Mouse (Mus musculus) heart, adult 2 months (tissue): ENCODE results near the gene Fgfr2. TPM values are rescaled to one million over a fixed set of nuclear protein-coding genes. Genes with fewer than 3 reads are reported as not detected.

Experiments used
- DNase-seq, 2 experiments: peaks; one replicate each; pipeline ENCODE4 v3.0.0; 2021
- H3K27ac ChIP-seq: fragments of 200-600 bp; 2 replicates; pipeline ENCODE4 v1.8.1; 2022
- H3K27me3 ChIP-seq: fragments of 200-500 bp; 2 replicates; pipeline ENCODE4 v1.6.1; 2012; ENCODE audit warnings: mild to moderate bottlenecking, low read length, inconsistent platforms, mixed read lengths; ENCODE audit not compliant: control insufficient read depth, insufficient read depth
- H3K36me3 ChIP-seq: fragments of 200-500 bp; 2 replicates; pipeline ENCODE4 v1.6.1; 2012; ENCODE audit warnings: low read length, inconsistent platforms; ENCODE audit not compliant: control insufficient read depth, insufficient read depth
- H3K4me1 ChIP-seq: fragments of 200-500 bp; 2 replicates; pipeline ENCODE4 v1.6.1; 2011; ENCODE audit warnings: low read length; ENCODE audit not compliant: control insufficient read depth, insufficient read depth
- H3K4me3 ChIP-seq: fragments of 200-600 bp; 2 replicates; pipeline ENCODE4 v1.8.1; 2022
- H3K79me2 ChIP-seq: fragments of 200-500 bp; replicated peaks from 2 replicates; pipeline ENCODE4 v1.6.1; 2012; ENCODE audit warnings: mild to moderate bottlenecking, inconsistent platforms, low read length, moderate library complexity, mixed read lengths; ENCODE audit not compliant: control insufficient read depth, insufficient read depth
- H3K9ac ChIP-seq: fragments of 200-500 bp; 2 replicates; pipeline ENCODE4 v1.6.1; 2012; ENCODE audit warnings: low read depth, mild to moderate bottlenecking, control low read depth, inconsistent platforms, low read length, mixed read lengths
- CTCF ChIP-seq: fragments of 200-600 bp; IDR thresholded peaks from 2 replicates; pipeline ENCODE4 v1.8.1; 2022; ENCODE audit warnings: antibody characterized with exemption, mild to moderate bottlenecking, moderate library complexity
- EP300 ChIP-seq: fragments of 200-500 bp; IDR thresholded peaks from 2 replicates; pipeline ENCODE4 v1.6.1; 2011; ENCODE audit warnings: low read depth, low read length, control low read depth; ENCODE audit not compliant: insufficient read depth
- POLR2A ChIP-seq: fragments of 200-500 bp; IDR thresholded peaks from 2 replicates; pipeline ENCODE4 v1.6.1; 2011; ENCODE audit warnings: mild to moderate bottlenecking, low read depth, low read length, control low read depth; ENCODE audit not compliant: insufficient read depth
- whole genome bisulfite sequencing: fragments of 180-500 bp; shearing (Covaris S2); methylation state at CpG from one replicate; pipeline ENCODE4 v1.1.7; 2018; 5-methylcytosine and 5-hydroxymethylcytosine counted together
- intact Hi-C: fragments of 180-260 bp; cut with DNase I; formaldehyde crosslinking; loops from one replicate; pipeline ENCODE4 v1.15.1; 2025
- polyA plus RNA-seq: library from polyadenylated mRNA; depleted of rRNA; stranded (reverse); fragments of >200 nt; gene quantifications from 2 replicates; pipeline ENCODE4 v1.2.3, GENCODE M21; 2012
- total RNA-seq, 2 experiments: library from RNA; stranded (reverse); gene quantifications; 2 replicates each; pipeline ENCODE4 v1.2.3; 2021

Fgfr2 gene
- total and polyA plus RNA-seq, 3 experiments = 1.1 to 2.0 (median 1.3) TPM

GRCm38 (mm10) chr7:130803251-130803825 is 2319.8 kb downstream of the Fgfr2 start:
- Histone ChIP-seq H3K36me3 (no peaks in the 10 kb centered on the region), H3K4me3 (no peak overlapping the region), H3K27ac (no peak overlapping the region), H3K9ac (no peak overlapping the region), H3K27me3 (no peaks in the 10 kb centered on the region), H3K4me1 (no peaks in the 10 kb centered on the region), H3K79me2 (no peaks in the 10 kb centered on the region)
- intact Hi-C loops = no loop called here
- no peak for TF ChIP-seq POLR2A
- no peak for TF ChIP-seq EP300
- DNase-seq = no peak
- 90% methylated on average over 8 of the region's 8 CpGs for WGBS

- Histone ChIP-seq H3K36me3 (no peaks in the 10 kb centered on the region), H3K4me3 (no peak overlapping the region), H3K79me2 (no peaks in the 10 kb centered on the region), H3K27me3 (no peaks in the 10 kb centered on the region), H3K27ac (no peak overlapping the region), H3K4me1 (no peaks in the 10 kb centered on the region), H3K9ac (no peak overlapping the region)
- intact Hi-C loops = no loop called here
- DNase-seq = no peak
- WGBS = 86% methylated on average over 4 of the region's 4 CpGs
- TF ChIP-seq EP300 (no peak), CTCF (no peak), POLR2A (no peak)
Measured at GRCm38 (mm10) chr7:130801811-130802210, 2321.3 kb downstream of the Fgfr2 start.

GRCm38 (mm10) chr7:130800681-130801080 is 2322.5 kb downstream of the Fgfr2 start:
- Histone ChIP-seq H3K27ac (no peak overlapping the region), H3K9ac (no peak overlapping the region), H3K27me3 (no peaks in the 10 kb centered on the region), H3K36me3 (no peaks in the 10 kb centered on the region), H3K79me2 (no peaks in the 10 kb centered on the region), H3K4me3 (no peak overlapping the region), H3K4me1 (no peaks in the 10 kb centered on the region)
- intact Hi-C loops = no loop called here
- 70% methylated on average over 4 of the region's 4 CpGs for WGBS
- DNase-seq = no peak
- TF ChIP-seq POLR2A = no peak
- TF ChIP-seq EP300 = no peak
- TF ChIP-seq CTCF = no peak

- Histone ChIP-seq H3K4me1 (no peaks in the 10 kb centered on the region), H3K36me3 (no peaks in the 10 kb centered on the region), H3K27ac (no peak overlapping the region), H3K27me3 (no peaks in the 10 kb centered on the region), H3K79me2 (no peaks in the 10 kb centered on the region), H3K4me3 (no peak overlapping the region), H3K9ac (no peak overlapping the region)
- DNase-seq = no peak
- no peak for TF ChIP-seq POLR2A
- no peak for TF ChIP-seq CTCF
- no peak for TF ChIP-seq EP300
- intact Hi-C loops = no loop called here
- WGBS = 81% methylated on average over 10 of the region's 10 CpGs
Measured at GRCm38 (mm10) chr7:130799418-130799817, 2323.7 kb downstream of the Fgfr2 start.

GRCm38 (mm10) chr7:130797524-130797923 is 2325.6 kb downstream of the Fgfr2 start:
- H3K4me1 ChIP-seq = no peaks in the 10 kb centered on the region
- no peak for TF ChIP-seq CTCF
- TF ChIP-seq EP300 = no peak
- TF ChIP-seq POLR2A = no peak
- H3K27ac ChIP-seq = no peak overlapping the region
- H3K9ac ChIP-seq = no peak overlapping the region
- intact Hi-C loops = no loop called here
- H3K4me3 ChIP-seq = no peak overlapping the region
- DNase-seq = no peak
- no peaks in the 10 kb centered on the region for H3K79me2 ChIP-seq
- H3K27me3 ChIP-seq = no peaks in the 10 kb centered on the region
- H3K36me3 ChIP-seq = no peaks in the 10 kb centered on the region
- whole genome bisulfite sequencing = 89% methylated on average over 6 of the region's 6 CpGs

GRCm38 (mm10) chr7:130796786-130797185 is 2326.4 kb downstream of the Fgfr2 start:
- no peak overlapping the region for H3K27ac ChIP-seq
- H3K4me3 ChIP-seq = no peak overlapping the region
- no peak overlapping the region for H3K9ac ChIP-seq
- no peaks in the 10 kb centered on the region for H3K36me3 ChIP-seq
- WGBS = 78% methylated on average over 8 of the region's 8 CpGs
- intact Hi-C loops = no loop called here
- H3K79me2 ChIP-seq = no peaks in the 10 kb centered on the region
- H3K4me1 ChIP-seq = no peaks in the 10 kb centered on the region
- DNase-seq = no peak
- TF ChIP-seq POLR2A (no peak), CTCF (no peak), EP300 (no peak)
- no peaks in the 10 kb centered on the region for H3K27me3 ChIP-seq
